Mouse (Mus musculus) B cell, adult 2 months (primary cell): ENCODE results near the gene Zfp277.

Experiments
- DNase-seq, 2 experiments: peaks; one replicate each; pipeline ENCODE4 v3.0.0; 2022

Zfp277 gene

GRCm38 (mm10) chr12:40445648-40446449 is at the start of gene Zfp277, which contains the start of gene Dock4:
TSS of gene Zfp277 (minus strand) at chr12:40445902.
TSS of gene Dock4 (plus strand) at chr12:40445952.
- peak; percentile 99 for DNase-seq

- DNase-seq, result no peak
Observed at GRCm38 (mm10) chr12:40486047-40486837, 40.5 kb upstream of the Zfp277 start.

GRCm38 (mm10) chr12:40485210-40485609 is 39.5 kb upstream of the Zfp277 start:
- DNase-seq, result no peak

- no peak for DNase-seq
Observed at GRCm38 (mm10) chr12:40484224-40484623, 38.5 kb upstream of the Zfp277 start.

GRCm38 (mm10) chr12:40477621-40478452 is 32.1 kb upstream of the Zfp277 start:
- no peak for DNase-seq

GRCm38 (mm10) chr12:40473709-40474108 is 28.0 kb upstream of the Zfp277 start:
- DNase-seq, result no peak

- no peak for DNase-seq
Observed at GRCm38 (mm10) chr12:40471649-40472399, 26.1 kb upstream of the Zfp277 start.

GRCm38 (mm10) chr12:40469009-40469408 is 23.3 kb upstream of the Zfp277 start:
- no peak for DNase-seq

GRCm38 (mm10) chr12:40468235-40468634 is 22.5 kb upstream of the Zfp277 start:
- no peak for DNase-seq

- DNase-seq, result no peak
Observed at GRCm38 (mm10) chr12:40464282-40464681, 18.6 kb upstream of the Zfp277 start.

- DNase-seq, result no peak
Observed at GRCm38 (mm10) chr12:40463828-40464227, 18.1 kb upstream of the Zfp277 start.

- no peak for DNase-seq
Observed at GRCm38 (mm10) chr12:40462693-40463235, 17.1 kb upstream of the Zfp277 start.

- no peak for DNase-seq
Observed at GRCm38 (mm10) chr12:40459673-40460265, 14.1 kb upstream of the Zfp277 start.

- no peak for DNase-seq
Observed at GRCm38 (mm10) chr12:40458977-40459376, 13.3 kb upstream of the Zfp277 start.

- DNase-seq, result no peak
Observed at GRCm38 (mm10) chr12:40456517-40456916, 10.8 kb upstream of the Zfp277 start.

- no peak for DNase-seq
Observed at GRCm38 (mm10) chr12:40449119-40449795, 3.6 kb upstream of the Zfp277 start.

GRCm38 (mm10) chr12:40447561-40448355 is 2.1 kb upstream of the Zfp277 start:
- peak in 1 of 2 experiments; percentile 10 for DNase-seq

- peak; percentile 40 to 48 for DNase-seq
Observed at GRCm38 (mm10) chr12:40446450-40447381, 1.0 kb upstream of the Zfp277 start.

GRCm38 (mm10) chr12:40445206-40445605 is 496 bp downstream of the Zfp277 start:
- no peak for DNase-seq
